Mouse (Mus musculus) mouse embryonic stem cell (cell line): Measurements from ENCODE around the gene Mthfsd.

Experiments
- in situ Hi-C, 2 experiments: fragments of 300-500 bp; cut with MboI; formaldehyde crosslinking; loops; 1 replicate in 1 of 2; 3 replicates in 1 of 2; pipeline ENCODE4 v1.14.3; 2019 to 2020; ENCODE audit warnings: low sequenced_read_pairs in 2 of 2, low pct_unique_long_range_greater_than_20kb in 1 of 2, mixed read lengths in 1 of 2; ENCODE audit not compliant: unreplicated experiment in 1 of 2

The Mthfsd gene

DNA sequence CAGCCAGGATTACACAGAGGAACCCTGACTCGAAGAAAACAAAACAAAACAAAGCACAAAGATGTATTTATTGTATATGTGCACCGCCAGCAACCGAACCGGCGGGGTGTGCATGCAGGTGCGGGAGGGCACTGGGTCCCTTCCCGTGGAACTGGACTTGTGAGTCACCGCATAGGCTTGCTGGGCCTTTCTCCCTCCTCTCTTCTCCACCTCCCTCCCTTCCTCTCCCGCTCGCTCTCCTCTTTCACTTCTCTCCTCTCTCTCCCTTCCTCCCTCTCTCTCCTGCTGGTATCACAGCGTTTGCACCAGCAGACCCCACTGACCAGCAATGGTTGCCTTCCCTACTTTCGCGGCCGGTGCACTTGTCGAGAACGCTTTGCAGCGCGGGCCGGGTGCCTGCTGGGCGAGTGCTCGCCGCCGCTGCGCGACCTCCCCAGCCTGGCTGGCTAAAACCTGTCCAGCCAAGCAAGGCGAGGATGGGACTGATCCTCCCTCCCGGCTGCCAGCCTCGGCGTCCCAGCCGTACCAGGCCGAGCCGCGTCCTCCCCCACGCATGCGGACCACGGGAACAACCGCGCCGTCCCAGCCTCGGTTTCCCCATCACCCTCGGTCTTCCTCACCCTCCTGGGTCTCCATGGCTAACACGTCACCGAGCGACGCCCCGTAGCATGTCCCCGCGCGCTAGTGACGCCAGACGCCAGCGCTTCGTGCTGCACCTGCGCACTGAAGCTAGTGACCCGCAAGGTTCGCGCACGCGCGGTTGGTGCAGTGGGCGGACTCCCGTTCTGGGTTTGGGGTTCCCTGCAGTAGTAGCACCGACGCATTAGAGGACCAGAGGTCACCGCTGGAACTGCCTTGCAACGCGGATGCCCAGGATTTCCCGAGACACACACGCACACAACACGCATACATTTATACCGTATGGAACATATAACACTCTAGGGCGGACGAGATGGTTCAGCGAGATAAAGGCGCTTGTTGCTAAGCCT lies at the start of gene Mthfsd:
Gene Mthfsd (minus strand): TSS at position 725 of the 989 bp plus-strand sequence.
- in situ Hi-C loops: no loop called here

DNA sequence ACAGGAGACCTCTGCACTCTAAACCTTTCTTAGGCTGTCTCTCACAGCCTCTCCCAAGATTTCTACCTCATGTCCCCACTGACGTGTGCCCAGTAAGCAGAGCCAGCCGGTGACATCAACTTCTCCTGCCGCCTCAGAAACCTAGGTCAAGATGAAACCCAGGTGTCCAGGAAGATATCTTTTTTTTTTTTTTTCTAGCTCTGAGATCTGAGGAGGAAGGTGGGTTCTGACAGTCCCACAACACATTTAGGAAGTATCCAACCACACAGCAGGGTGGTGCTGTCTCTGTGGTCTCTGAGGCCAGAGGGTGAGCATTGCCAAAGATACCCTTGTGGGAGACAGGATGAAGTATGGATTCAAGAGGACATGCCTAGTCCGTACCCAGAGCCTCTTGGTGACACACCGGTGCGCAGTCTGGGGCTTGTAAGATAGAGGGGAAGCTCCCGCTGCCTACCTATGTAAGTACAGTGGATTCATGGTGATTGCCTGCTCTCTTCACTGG lies 48.8 kb upstream of the Mthfsd start:
- in situ Hi-C loops: no loop called here

DNA sequence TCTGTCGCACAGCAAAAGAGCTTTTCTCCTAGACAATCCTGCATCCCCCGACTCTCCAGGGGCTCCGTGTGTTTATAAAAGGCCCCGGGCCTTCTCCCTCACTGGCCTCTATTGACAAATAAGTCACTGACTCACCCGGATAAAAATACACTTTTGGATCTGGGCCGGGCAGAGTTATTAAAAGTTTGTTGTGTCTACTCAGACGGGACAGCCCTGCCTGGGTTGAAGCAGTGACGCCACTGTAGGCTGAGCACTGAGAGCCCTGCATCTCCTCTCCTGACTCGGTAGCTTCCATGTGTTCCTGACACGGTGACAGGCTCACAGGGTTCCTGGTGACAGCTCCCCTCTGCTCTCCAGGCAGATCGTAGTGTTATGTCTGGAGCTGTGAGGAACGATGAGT lies 44.2 kb upstream of the Mthfsd start:
- in situ Hi-C loops: no loop called here

DNA sequence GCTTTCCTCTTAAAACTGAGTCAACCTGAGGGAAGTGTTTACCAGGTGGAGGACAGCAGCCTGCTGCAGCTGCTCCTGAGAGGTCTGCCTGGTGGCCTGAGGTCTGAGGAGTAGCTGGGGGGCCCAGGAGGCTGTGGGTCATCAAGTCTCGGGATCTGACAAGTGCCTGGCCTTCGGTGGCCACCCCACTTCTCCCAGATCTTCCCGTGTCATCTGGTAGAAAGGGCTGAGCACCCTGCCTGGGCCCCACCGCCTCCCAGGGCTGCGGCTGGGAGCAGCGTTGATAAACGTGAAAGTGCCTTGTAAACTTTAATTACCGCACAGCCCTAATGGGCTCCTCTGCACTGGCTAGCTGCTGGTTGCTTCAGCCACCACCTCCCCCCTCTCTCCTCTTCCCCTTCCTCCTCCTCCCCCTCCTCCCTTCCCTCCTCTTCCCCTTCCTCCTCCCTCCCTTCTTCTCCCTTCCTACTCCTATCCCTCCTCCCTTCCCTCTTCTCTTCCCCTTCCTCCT lies 40.4 kb upstream of the Mthfsd start:
- in situ Hi-C loops: loop anchor here in 1 of 2 experiments (25.0 kb wide), 1 partner anchor 589 kb away; the partner anchor contains the start of gene Jph3

DNA sequence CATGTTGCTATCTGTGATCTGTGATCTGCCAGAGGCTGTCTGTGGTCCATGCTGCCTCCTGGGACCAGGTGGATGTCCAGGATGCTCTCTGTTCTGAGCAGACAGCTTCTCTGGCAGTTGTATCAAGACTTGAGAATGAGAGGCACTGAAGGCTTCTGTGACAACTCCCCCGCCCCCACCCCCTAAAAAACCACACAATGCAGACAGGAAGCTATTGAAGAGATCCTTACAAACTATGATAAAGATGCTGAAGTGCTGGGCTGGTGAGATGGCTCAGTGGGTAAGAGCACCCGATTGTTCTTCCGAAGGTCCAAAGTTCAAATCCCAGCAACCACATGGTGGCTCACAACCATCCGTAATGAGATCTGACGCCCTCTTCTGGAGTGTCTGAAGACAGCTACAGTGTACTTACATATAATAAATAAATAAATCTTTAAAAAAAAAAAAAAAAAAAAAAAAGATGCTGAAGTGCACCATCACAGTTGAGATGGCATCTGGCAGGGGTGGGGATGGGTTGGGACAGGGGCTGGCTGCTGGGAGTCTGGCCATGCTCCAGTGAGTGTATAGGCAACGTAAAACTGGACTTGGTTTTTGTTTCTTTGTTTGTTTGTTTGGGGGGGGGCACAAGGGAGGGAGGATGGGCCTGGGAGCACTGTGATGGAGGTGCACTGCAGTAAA lies 37.4 kb upstream of the Mthfsd start:
- in situ Hi-C loops: loop anchor here in 1 of 2 experiments (25.0 kb wide), 1 partner anchor 592 kb away; the partner anchor contains the start of gene Jph3

GRCm38 (mm10) chr8:121136856-121137255 lies 28.7 kb upstream of the Mthfsd start:
- in situ Hi-C loops: loop anchor here in 1 of 2 experiments (25.0 kb wide), 1 partner anchor 600 kb away; the partner anchor contains the start of gene Jph3

GRCm38 (mm10) chr8:121134512-121134911 lies 26.3 kb upstream of the Mthfsd start:
- in situ Hi-C loops: loop anchor here in 1 of 2 experiments (25.0 kb wide), 1 partner anchor 603 kb away; the partner anchor contains the start of gene Jph3

GRCm38 (mm10) chr8:121134102-121134501 lies 25.9 kb upstream of the Mthfsd start:
- in situ Hi-C loops: loop anchor here in 1 of 2 experiments (25.0 kb wide), 1 partner anchor 603 kb away; the partner anchor contains the start of gene Jph3

DNA sequence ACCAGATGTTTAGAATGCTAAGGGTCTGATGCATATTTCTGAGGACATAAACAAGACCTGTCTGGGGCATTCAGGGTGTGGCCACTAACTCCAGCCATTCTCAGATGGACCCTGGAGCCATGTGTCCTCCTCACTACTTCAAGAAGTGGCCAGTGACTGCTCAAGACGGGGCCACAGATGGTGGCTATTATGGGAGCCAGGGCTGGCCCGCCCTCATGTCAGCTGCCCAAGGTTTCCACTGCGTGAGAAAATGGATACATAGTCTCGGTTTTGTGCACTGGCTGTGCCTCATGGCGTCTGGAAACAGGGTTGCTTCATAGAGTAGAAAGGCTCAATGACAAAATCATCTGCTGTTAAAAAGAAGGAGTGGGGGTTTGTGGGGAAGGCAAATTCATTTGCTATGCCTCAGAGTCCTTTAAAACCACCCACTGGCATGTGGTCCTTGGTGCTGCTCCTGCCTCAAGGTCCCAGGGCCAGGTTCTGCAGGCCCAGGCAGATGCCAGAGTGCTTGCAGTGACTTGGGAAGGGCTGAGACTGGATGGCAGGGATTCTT lies 24.8 kb upstream of the Mthfsd start:
- in situ Hi-C loops: loop anchor here in 1 of 2 experiments (25.0 kb wide), 1 partner anchor 604 kb away; the partner anchor contains the start of gene Jph3

DNA sequence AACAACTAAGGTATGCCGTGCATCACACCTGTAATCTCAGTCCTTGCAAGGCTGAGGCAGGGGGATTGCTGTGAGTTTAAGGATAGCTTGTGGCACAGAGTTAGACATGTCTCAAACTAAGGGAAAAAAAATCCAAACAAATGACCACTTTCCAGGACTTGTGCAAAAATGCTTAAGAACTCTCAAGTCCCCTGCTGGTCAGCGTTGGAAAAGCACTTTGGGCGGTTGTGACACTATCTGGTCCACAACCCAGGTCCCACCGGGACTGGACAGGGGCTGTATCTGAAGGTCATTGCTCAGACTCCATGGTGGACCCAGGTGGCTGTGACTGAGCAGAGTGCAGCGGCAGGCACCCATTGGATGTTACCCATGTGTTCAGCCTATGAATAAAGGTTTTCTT lies 22.3 kb upstream of the Mthfsd start:
- in situ Hi-C loops: loop anchor here in 1 of 2 experiments (25.0 kb wide), 1 partner anchor 607 kb away; the partner anchor contains the start of gene Jph3

GRCm38 (mm10) chr8:121129265-121129940 lies 21.2 kb upstream of the Mthfsd start:
- in situ Hi-C loops: loop anchor here in 1 of 2 experiments (25.0 kb wide), 1 partner anchor 608 kb away; the partner anchor contains the start of gene Jph3

GRCm38 (mm10) chr8:121128531-121129264 lies 20.5 kb upstream of the Mthfsd start:
- in situ Hi-C loops: loop anchor here in 1 of 2 experiments (25.0 kb wide), 1 partner anchor 609 kb away; the partner anchor contains the start of gene Jph3

DNA sequence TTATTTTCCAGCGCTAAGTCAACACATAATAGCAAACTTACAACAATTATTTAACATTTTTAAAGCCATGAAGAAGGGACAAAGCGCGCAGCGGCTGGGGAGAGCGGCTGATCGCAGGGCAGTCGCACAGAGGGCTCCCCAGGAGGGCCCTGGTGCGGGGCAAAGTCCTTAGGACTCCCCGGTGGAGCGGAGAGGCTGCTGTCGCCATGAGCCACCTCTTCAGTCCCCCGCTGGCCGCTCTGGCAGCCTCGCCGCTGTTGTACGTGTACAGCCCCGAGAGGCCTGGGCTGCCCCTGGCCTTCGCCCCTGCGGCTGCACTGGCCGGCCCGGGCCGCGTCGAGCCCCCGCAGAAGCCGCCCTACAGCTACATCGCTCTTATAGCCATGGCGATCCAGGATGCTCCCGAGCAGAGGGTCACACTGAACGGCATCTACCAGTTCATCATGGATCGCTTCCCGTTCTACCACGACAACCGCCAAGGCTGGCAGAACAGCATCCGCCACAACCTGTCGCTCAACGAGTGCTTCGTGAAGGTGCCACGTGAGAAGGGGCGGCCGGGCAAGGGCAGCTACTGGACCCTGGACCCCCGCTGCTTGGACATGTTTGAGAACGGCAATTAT lies 19.7 kb upstream of the Mthfsd start, which contains the start of gene Foxl1:
Gene Foxl1 (plus strand): TSS at position 185 of the 620 bp plus-strand sequence.
- in situ Hi-C loops: loop anchor here in 1 of 2 experiments (25.0 kb wide), 1 partner anchor 609 kb away; the partner anchor contains the start of gene Jph3

- in situ Hi-C loops: loop anchor here in 1 of 2 experiments (25.0 kb wide), 1 partner anchor 610 kb away; the partner anchor contains the start of gene Jph3
These were observed 19.1 kb upstream of the Mthfsd start for GRCm38 (mm10) chr8:121127291-121127701.

DNA sequence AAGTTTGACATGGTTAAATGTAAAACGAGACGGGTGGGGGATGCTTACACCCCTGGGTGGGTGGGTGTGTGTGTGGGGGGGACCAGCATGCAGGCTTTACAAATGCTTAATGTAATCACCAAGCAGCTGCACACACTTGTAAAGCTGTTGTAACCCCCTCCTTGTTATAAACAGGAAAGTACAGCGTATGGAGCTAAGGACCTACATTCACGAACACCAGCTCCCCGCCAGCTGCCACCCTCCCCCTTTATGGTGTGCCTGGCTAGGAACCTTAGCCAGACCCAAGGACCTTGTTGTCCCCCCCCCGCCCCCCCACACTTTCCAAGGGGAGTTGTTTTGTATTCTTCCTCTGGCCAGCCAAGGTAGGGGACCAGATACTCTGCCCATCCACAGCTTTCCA lies 18.5 kb upstream of the Mthfsd start:
- in situ Hi-C loops: loop anchor here in 1 of 2 experiments (25.0 kb wide), 1 partner anchor 611 kb away; the partner anchor contains the start of gene Jph3

- in situ Hi-C loops: loop anchor here in 1 of 2 experiments (25.0 kb wide), 1 partner anchor 611 kb away; the partner anchor contains the start of gene Jph3
These were observed 18.0 kb upstream of the Mthfsd start for GRCm38 (mm10) chr8:121126191-121126590.
